Mouse (Mus musculus) brain, embryonic 14.5 days (tissue): ENCODE measurements at regions not wholly inside any gene's neighbourhood (a gene's known extent, or its start where the extent isn't known, plus 50 kb on each side); places are given as distances from the start of the nearest gene placed in this dataset.

Experiments used
- DNase-seq: peaks from one replicate; pipeline ENCODE4 v3.0.0-alpha.2; 2011; ENCODE audit warnings: low read depth
- CTCF ChIP-seq: fragments of 200-500 bp; IDR thresholded peaks from 2 replicates; pipeline ENCODE4 v1.5.1; 2012; ENCODE audit warnings: inconsistent platforms, mild to moderate bottlenecking, moderate library complexity, borderline replicate concordance; ENCODE audit not compliant: insufficient read depth, insufficient read length; ENCODE audit errors: extremely low read depth
- POLR2A ChIP-seq: fragments of 200-500 bp; IDR thresholded peaks from 2 replicates; pipeline ENCODE4 v1.6.1; 2012; ENCODE audit warnings: mild to moderate bottlenecking, inconsistent platforms, borderline replicate concordance; ENCODE audit not compliant: poor library complexity, insufficient read depth, insufficient read length, severe bottlenecking; ENCODE audit errors: extremely low read depth

- DNase-seq, result no peak
- TF ChIP-seq POLR2A (no peak), CTCF (no peak)
These were observed 90.5 kb downstream of the Minar1 start for GRCm38 (mm10) chr9:89532435-89532834.

- no peak for TF ChIP-seq POLR2A
- TF ChIP-seq CTCF, result no peak
- DNase-seq, result no peak
These were observed 98.8 kb downstream of the Minar1 start for GRCm38 (mm10) chr9:89524137-89524536.

GRCm38 (mm10) chr9:89523705-89524104, 99.2 kb downstream of the Minar1 start:
- peak; percentile 19 for DNase-seq
- TF ChIP-seq CTCF (no peak), POLR2A (no peak)

- no peak for DNase-seq
- TF ChIP-seq CTCF, result no peak
- no peak for TF ChIP-seq POLR2A
These were observed 114.4 kb downstream of the Minar1 start for GRCm38 (mm10) chr9:89508407-89509101.

- no peak for DNase-seq
- TF ChIP-seq CTCF (no peak), POLR2A (no peak)
These were observed 120.8 kb downstream of the Minar1 start for GRCm38 (mm10) chr9:89502083-89502482.

GRCm38 (mm10) chr9:89497399-89497749, 125.6 kb downstream of the Minar1 start:
- no peak for DNase-seq
- TF ChIP-seq POLR2A (no peak), CTCF (no peak)

GRCm38 (mm10) chr9:89496729-89497398, 126.1 kb downstream of the Minar1 start:
- no peak for TF ChIP-seq POLR2A
- peak; percentile 52 for DNase-seq

- no peak for TF ChIP-seq CTCF
- TF ChIP-seq POLR2A, result no peak
- no peak for DNase-seq
These were observed 135.3 kb downstream of the Minar1 start for GRCm38 (mm10) chr9:89487601-89488000.

- TF ChIP-seq CTCF (no peak), POLR2A (no peak)
- DNase-seq, result no peak
These were observed 143.5 kb downstream of the Minar1 start for GRCm38 (mm10) chr9:89479406-89479805.

- peak; percentile 48 for DNase-seq
- TF ChIP-seq CTCF (peak; percentile 66; the same call in 1 of the 2 replicates), POLR2A (no peak)
These were observed 161.7 kb downstream of the Minar1 start for GRCm38 (mm10) chr9:89461190-89461589.

- DNase-seq, result no peak
- TF ChIP-seq CTCF (no peak), POLR2A (no peak)
These were observed 166.3 kb downstream of the Minar1 start for GRCm38 (mm10) chr9:89456666-89457065.

- no peak for DNase-seq
These were observed 173.3 kb downstream of the Minar1 start for GRCm38 (mm10) chr9:89449656-89450055.

More at GRCm38 (mm10) chr9:89449656-89450055, 173.3 kb downstream of the Minar1 start:
- TF ChIP-seq POLR2A (no peak), CTCF (no peak)
